Mouse (Mus musculus): ENCODE data around the gene Ttc7b. TPM values are rescaled to one million over a fixed set of nuclear protein-coding genes. Genes with fewer than 3 reads are reported as not detected.

The Ttc7b gene
- polyA plus RNA-seq, 1 experiment from 2014 or later: 7.4 TPM

DNA sequence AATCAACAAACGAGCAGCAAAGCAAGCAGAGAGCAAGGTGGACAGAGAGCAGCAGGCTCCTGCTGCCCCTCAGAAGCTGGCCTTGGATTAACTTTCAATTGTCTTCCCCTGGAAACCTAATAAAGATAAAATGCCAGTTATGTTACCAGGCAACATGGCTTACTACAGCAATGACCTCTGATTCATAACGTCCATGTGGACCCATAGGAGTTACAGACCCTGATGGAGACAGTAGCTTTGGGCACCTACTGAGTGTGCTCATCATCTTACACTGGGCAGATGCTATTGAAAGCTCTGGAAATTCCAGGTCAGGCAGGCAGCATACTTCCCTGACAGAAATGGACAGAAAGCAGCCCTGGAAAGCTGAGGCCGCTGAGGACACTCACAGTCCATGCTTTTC is 80.7 kb downstream of the Ttc7b start:
- Histone ChIP-seq H3K36me3 (ENCODE audit: control insufficient read depth, insufficient read depth) (no peaks in the 10 kb centered on the region), H3K4me3 (replicated peaks; ENCODE audit: low read length) (no peak overlapping the region), H3K4me1 (replicated peaks; ENCODE audit: control insufficient read depth, insufficient read depth, low read length) (no peaks in the 10 kb centered on the region), H3K27me3 (replicated peaks; ENCODE audit: control insufficient read depth, insufficient read depth, low read length) (no peaks in the 10 kb centered on the region), H3K4me2 (ENCODE audit: low read length) (no peak overlapping the region), H3K9ac (replicated peaks; ENCODE audit: low read depth, low read length) (no peak overlapping the region), H3K9me3 (ENCODE audit: control insufficient read depth, low read length) (no peaks in the 10 kb centered on the region), H3K27ac (ENCODE audit: low read length) (no peak overlapping the region)
- ATAC-seq: no peak
- 83% methylated on average over 3 of the region's 3 CpGs for WGBS

DNA sequence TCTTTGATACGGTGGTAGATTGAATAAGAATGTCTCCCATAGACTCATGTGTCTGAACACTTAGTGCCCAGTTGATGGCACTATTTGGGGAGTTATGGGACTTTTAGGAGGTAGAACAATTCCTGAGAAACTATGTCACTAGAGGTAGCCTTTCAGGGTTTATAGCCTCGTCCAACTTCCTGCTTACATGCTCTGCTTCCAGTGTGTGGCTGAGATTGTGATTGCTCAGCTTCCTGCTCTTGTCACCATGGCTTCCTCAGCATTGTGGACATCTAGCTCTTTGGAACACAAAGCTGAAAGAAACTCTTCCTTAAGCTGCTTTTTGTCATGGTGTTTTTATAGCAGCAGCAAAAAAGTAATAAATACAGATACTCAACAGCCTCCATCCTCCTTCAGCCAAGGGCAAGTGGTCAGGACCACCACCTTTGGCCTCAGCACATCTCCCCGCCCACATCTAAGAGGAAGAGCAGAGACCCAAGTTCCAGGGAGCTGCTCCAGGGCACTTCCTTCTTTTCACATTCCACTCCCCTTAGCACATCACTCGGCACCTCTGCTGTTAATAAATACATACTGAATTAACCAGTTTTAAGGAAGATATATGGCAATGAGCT is 81.4 kb downstream of the Ttc7b start:
- WGBS: 85% methylated on average over 4 of the region's 4 CpGs

DNA sequence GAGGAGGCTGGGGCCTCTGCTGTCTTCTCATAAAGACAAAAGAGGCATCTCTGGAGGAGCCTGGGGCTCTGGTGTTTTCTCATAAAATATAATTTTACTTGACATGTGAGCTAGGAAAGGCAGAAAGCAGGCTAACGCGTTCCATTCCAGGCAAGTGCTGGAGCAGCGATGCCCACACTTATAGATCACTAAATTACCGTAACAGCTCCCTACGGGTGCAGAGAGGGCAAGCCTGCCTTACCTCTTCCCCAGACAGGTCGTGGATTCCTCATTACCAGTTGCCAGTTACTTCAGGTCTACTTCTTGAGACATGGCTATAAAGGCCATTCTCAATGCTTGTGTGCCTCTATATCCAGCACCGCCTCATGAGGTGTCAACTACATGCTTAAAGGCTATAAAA is 82.1 kb downstream of the Ttc7b start:
- H3K4me3 ChIP-seq (replicated peaks; ENCODE audit: low read length): no peak overlapping the region
- no peak overlapping the region for H3K4me2 ChIP-seq (ENCODE audit: low read length)
- no peak overlapping the region for H3K27ac ChIP-seq (ENCODE audit: low read length)
- H3K36me3 ChIP-seq (ENCODE audit: control insufficient read depth, insufficient read depth): no peaks in the 10 kb centered on the region
- H3K4me1 ChIP-seq (replicated peaks; ENCODE audit: control insufficient read depth, insufficient read depth, low read length): no peaks in the 10 kb centered on the region
- no peak for ATAC-seq
- 92% methylated on average over 7 of the region's 7 CpGs for WGBS
- no peaks in the 10 kb centered on the region for H3K27me3 ChIP-seq (replicated peaks; ENCODE audit: control insufficient read depth, insufficient read depth, low read length)
- H3K9me3 ChIP-seq (ENCODE audit: control insufficient read depth, low read length): no peaks in the 10 kb centered on the region
- H3K9ac ChIP-seq (replicated peaks; ENCODE audit: low read depth, low read length): no peak overlapping the region

More for the DNA sequence above, 81.4 kb downstream of the Ttc7b start:
- H3K27ac ChIP-seq (ENCODE audit: low read length): no peak overlapping the region
- H3K9me3 ChIP-seq (ENCODE audit: control insufficient read depth, low read length): no peaks in the 10 kb centered on the region
- no peak overlapping the region for H3K4me3 ChIP-seq (replicated peaks; ENCODE audit: low read length)
- no peaks in the 10 kb centered on the region for H3K4me1 ChIP-seq (replicated peaks; ENCODE audit: control insufficient read depth, insufficient read depth, low read length)
- H3K36me3 ChIP-seq (ENCODE audit: control insufficient read depth, insufficient read depth): no peaks in the 10 kb centered on the region
- ATAC-seq: no peak
- no peak overlapping the region for H3K4me2 ChIP-seq (ENCODE audit: low read length)
- H3K27me3 ChIP-seq (replicated peaks; ENCODE audit: control insufficient read depth, insufficient read depth, low read length): no peaks in the 10 kb centered on the region
- no peak overlapping the region for H3K9ac ChIP-seq (replicated peaks; ENCODE audit: low read depth, low read length)

DNA sequence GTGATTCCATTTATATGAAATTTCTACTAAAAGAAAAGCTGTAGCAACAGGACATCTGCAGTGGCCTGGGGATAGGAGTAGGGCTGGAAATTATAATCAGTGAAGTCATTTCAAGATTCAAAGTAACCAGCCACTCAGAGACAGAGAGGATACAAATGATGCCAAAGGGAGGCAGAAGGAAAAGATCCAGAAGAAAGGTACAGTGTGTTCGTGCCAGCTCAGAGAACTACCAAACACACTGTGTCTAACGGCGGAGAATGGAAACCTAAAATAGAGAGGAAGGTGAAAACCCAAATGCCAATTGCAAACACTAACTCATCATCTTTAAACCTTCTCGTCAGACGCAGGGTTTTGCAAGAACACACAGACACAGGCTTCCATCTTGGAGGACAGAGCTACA is 82.8 kb downstream of the Ttc7b start:
- H3K4me3 ChIP-seq (replicated peaks; ENCODE audit: low read length): no peak overlapping the region
- H3K4me2 ChIP-seq (ENCODE audit: low read length): no peak overlapping the region
- no peaks in the 10 kb centered on the region for H3K4me1 ChIP-seq (replicated peaks; ENCODE audit: control insufficient read depth, insufficient read depth, low read length)
- no peaks in the 10 kb centered on the region for H3K9me3 ChIP-seq (ENCODE audit: control insufficient read depth, low read length)
- H3K36me3 ChIP-seq (ENCODE audit: control insufficient read depth, insufficient read depth): no peaks in the 10 kb centered on the region
- no peak overlapping the region for H3K27ac ChIP-seq (ENCODE audit: low read length)
- no peak overlapping the region for H3K9ac ChIP-seq (replicated peaks; ENCODE audit: low read depth, low read length)
- H3K27me3 ChIP-seq (replicated peaks; ENCODE audit: control insufficient read depth, insufficient read depth, low read length): no peaks in the 10 kb centered on the region
- no peak for ATAC-seq
- 88% methylated on average over 5 of the region's 5 CpGs for WGBS

DNA sequence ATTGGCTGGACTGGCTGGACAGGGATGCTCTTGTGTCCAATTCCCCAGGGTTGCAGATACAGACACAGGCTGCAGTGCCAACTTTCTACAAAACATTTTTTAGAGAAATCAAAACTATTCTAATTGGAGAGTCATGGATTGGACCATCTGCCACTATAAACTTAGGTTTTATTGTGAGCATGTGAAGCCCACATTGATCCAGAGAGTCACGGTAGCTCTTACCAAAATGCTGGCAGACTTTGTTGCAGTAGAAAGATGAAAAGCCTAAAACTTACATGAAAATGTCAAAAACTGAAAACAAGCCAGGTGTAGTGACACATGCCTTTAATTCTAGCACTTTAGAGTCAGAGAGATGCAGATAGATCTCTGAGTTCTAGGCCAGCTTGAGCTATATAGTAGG is 84.9 kb downstream of the Ttc7b start:
- Histone ChIP-seq H3K36me3 (ENCODE audit: control insufficient read depth, insufficient read depth) (no peaks in the 10 kb centered on the region), H3K9ac (replicated peaks; ENCODE audit: low read depth, low read length) (no peak overlapping the region), H3K4me1 (replicated peaks; ENCODE audit: control insufficient read depth, insufficient read depth, low read length) (no peaks in the 10 kb centered on the region), H3K27me3 (replicated peaks; ENCODE audit: control insufficient read depth, insufficient read depth, low read length) (no peaks in the 10 kb centered on the region), H3K4me2 (ENCODE audit: low read length) (no peak overlapping the region), H3K9me3 (ENCODE audit: control insufficient read depth, low read length) (no peaks in the 10 kb centered on the region), H3K27ac (ENCODE audit: low read length) (no peak overlapping the region), H3K4me3 (replicated peaks; ENCODE audit: low read length) (no peak overlapping the region)
- 81% methylated on average over 1 of the region's 1 CpGs for WGBS
- no peak for ATAC-seq

DNA sequence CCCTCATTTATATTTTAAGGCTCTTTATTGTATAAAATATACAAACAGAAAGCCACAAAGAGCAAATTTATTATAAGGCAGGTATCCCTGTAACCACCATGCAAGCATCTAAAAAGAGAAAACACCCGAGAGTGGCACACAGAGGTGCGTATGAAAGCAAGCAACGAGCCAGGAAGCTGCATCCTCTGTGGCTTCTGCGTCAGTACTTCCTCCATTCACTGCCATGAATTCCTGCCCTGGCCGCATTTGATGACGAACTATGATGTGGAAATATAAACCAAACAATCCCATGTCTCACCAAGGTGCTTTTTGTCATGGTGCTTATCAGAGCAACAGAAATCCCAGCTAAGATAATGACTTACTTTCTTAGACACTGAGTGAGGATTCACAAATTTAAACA is 88.8 kb downstream of the Ttc7b start:
- Histone ChIP-seq H3K27me3 (replicated peaks; ENCODE audit: control insufficient read depth, insufficient read depth, low read length) (no peaks in the 10 kb centered on the region), H3K4me1 (replicated peaks; ENCODE audit: control insufficient read depth, insufficient read depth, low read length) (0 out of 2 replicates have a peak, but pooled peaks cover 2% of the 10 kb centered on the region), H3K4me2 (ENCODE audit: low read length) (no peak overlapping the region), H3K27ac (ENCODE audit: low read length) (no peak overlapping the region), H3K36me3 (ENCODE audit: control insufficient read depth, insufficient read depth) (no peaks in the 10 kb centered on the region), H3K9me3 (ENCODE audit: control insufficient read depth, low read length) (no peaks in the 10 kb centered on the region), H3K9ac (replicated peaks; ENCODE audit: low read depth, low read length) (no peak overlapping the region), H3K4me3 (replicated peaks; ENCODE audit: low read length) (no peak overlapping the region)
- WGBS: 88% methylated on average over 6 of the region's 6 CpGs
- no peak for ATAC-seq

DNA sequence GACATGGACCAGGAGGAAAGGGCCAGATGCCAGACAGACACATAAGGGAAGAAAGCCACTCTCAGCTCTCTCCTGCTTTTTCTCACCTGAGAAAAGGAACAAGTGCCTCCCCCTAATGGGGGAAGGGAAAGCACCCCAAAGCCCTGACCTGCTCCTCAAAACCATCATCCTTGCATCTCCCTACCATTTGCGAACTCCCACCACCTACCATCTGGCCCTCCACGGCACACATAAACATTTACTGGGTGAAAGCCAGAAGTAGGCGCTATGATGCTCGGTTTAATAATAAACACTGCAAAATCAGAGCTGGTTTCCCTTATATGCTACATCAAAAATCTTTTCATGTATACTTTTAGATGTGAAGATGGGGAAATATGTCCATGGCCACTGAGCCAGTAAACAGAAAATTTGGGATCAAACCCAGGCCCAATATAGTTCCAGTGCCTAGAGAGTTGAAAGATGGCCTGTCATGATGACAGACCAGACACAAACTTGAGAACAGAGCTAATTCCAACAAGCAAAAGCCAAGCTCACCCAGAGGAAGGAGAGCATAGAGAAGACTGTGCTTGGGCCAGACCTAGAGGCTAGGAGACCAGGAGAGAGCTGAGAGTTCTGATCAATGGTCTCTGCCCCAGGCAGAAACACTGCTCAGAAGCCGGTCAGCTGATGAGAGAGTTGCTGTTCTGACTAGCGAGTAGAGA is 91.1 kb downstream of the Ttc7b start:
- 73% methylated on average over 6 of the region's 6 CpGs for WGBS
- Histone ChIP-seq H3K27ac (ENCODE audit: low read length) (no peak overlapping the region), H3K4me1 (replicated peaks; ENCODE audit: control insufficient read depth, insufficient read depth, low read length) (0 out of 2 replicates have a peak, but pooled peaks cover 2% of the 10 kb centered on the region), H3K4me2 (ENCODE audit: low read length) (no peak overlapping the region), H3K9ac (replicated peaks; ENCODE audit: low read depth, low read length) (no peak overlapping the region), H3K27me3 (replicated peaks; ENCODE audit: control insufficient read depth, insufficient read depth, low read length) (no peaks in the 10 kb centered on the region), H3K4me3 (replicated peaks; ENCODE audit: low read length) (no peak overlapping the region), H3K9me3 (ENCODE audit: control insufficient read depth, low read length) (no peaks in the 10 kb centered on the region), H3K36me3 (ENCODE audit: control insufficient read depth, insufficient read depth) (no peaks in the 10 kb centered on the region)
- ATAC-seq: no peak

DNA sequence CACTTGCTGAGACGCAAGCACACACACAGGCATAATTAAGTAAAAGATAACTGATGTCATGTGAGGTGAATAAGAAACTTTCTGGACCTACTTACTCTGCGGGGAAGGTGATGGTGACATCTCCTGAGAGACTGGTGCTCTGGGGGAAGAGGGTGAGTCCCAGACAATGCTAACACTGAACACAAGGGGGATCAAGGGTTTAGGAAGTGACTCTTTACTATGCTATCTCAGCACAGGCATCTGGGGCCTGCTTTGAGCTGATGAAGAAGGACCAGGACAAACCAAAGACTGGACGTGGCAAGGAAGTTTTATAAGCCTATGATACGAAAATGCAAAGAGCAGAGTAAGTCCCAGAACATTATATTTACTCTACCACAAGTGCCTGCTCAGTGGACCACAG is 92.4 kb downstream of the Ttc7b start:
- Histone ChIP-seq H3K9me3 (ENCODE audit: control insufficient read depth, low read length) (no peaks in the 10 kb centered on the region), H3K4me3 (replicated peaks; ENCODE audit: low read length) (no peak overlapping the region), H3K27ac (ENCODE audit: low read length) (no peak overlapping the region), H3K27me3 (replicated peaks; ENCODE audit: control insufficient read depth, insufficient read depth, low read length) (no peaks in the 10 kb centered on the region), H3K4me1 (replicated peaks; ENCODE audit: control insufficient read depth, insufficient read depth, low read length) (0 out of 2 replicates have a peak, but pooled peaks cover 2% of the 10 kb centered on the region), H3K9ac (replicated peaks; ENCODE audit: low read depth, low read length) (no peak overlapping the region), H3K36me3 (ENCODE audit: control insufficient read depth, insufficient read depth) (no peaks in the 10 kb centered on the region), H3K4me2 (ENCODE audit: low read length) (no peak overlapping the region)
- no peak for ATAC-seq
- WGBS: 94% methylated on average over 4 of the region's 4 CpGs

DNA sequence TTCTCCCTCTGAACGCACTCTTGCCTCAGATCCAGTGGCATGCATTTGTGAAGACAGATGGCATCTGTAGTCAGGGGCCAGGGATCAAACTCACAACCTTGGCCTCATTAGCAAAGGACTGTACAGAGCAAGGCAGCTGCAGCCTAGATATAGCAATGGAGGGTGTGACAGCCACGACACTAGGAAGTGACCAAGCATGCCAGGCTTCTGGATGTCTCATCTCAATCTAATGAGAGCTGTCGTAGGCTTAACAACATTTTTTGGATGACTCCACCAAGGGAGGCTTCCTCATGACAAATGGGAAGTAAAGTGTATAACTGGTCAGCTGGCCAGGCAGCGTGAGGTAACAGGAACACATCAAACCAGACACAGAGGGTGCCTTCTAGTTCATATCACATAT is 94.4 kb downstream of the Ttc7b start:
- no peak overlapping the region for H3K4me2 ChIP-seq (ENCODE audit: low read length)
- no peaks in the 10 kb centered on the region for H3K9me3 ChIP-seq (ENCODE audit: control insufficient read depth, low read length)
- WGBS: 81% methylated on average over 4 of the region's 4 CpGs
- H3K4me1 ChIP-seq (replicated peaks; ENCODE audit: control insufficient read depth, insufficient read depth, low read length): 0 out of 2 replicates have a peak, but pooled peaks cover 2% of the 10 kb centered on the region
- H3K9ac ChIP-seq (replicated peaks; ENCODE audit: low read depth, low read length): no peak overlapping the region
- no peaks in the 10 kb centered on the region for H3K27me3 ChIP-seq (replicated peaks; ENCODE audit: control insufficient read depth, insufficient read depth, low read length)
- no peak overlapping the region for H3K4me3 ChIP-seq (replicated peaks; ENCODE audit: low read length)
- no peak for ATAC-seq
- H3K27ac ChIP-seq (ENCODE audit: low read length): no peak overlapping the region
- H3K36me3 ChIP-seq (ENCODE audit: control insufficient read depth, insufficient read depth): no peaks in the 10 kb centered on the region
